Mouse (Mus musculus) ES-E14 (cell line): ENCODE measurements around the gene Col24a1. TPM values are rescaled to one million over a fixed set of nuclear protein-coding genes. Genes with fewer than 3 reads are reported as not detected.

Source experiments
- DNase-seq: peaks from one replicate; pipeline ENCODE4 v3.0.0-alpha.2; 2013; ENCODE audit warnings: low read depth, low spot score
- H3K27ac ChIP-seq: 2 replicates; pipeline ENCODE4 v1.5.1; 2012; ENCODE audit warnings: low read depth, mild to moderate bottlenecking, low read length, moderate library complexity, mixed read lengths; ENCODE audit not compliant: poor library complexity, insufficient read depth, severe bottlenecking
- H3K36me3 ChIP-seq: 2 replicates; pipeline ENCODE4 v1.6.1; 2012; ENCODE audit warnings: mild to moderate bottlenecking, low read length, moderate library complexity, mixed read lengths; ENCODE audit not compliant: control insufficient read depth, poor library complexity, insufficient read depth, severe bottlenecking
- H3K4me1 ChIP-seq, 2 experiments: fragments of 150-350 bp in 1 of 2; sonication (generic) in 1 of 2; 2 replicates each; pipeline ENCODE4 v1.6.1; 2012; ENCODE audit warnings: low read length in 2 of 2, mild to moderate bottlenecking in 1 of 2, mixed read lengths in 1 of 2; ENCODE audit not compliant: control insufficient read depth in 2 of 2, insufficient read depth in 2 of 2, poor library complexity in 1 of 2
- H3K4me3 ChIP-seq, 2 experiments: fragments of 150-350 bp in 1 of 2; sonication (generic) in 1 of 2; 2 replicates each; pipeline ENCODE4 v1.5.1; 2012; ENCODE audit warnings: low read length in 2 of 2, low read depth in 1 of 2, mild to moderate bottlenecking in 1 of 2, mixed read lengths in 1 of 2; ENCODE audit not compliant: insufficient read depth in 1 of 2, poor library complexity in 1 of 2, severe bottlenecking in 1 of 2
- H3K9ac ChIP-seq: 2 replicates; pipeline ENCODE4 v1.6.1; 2012; ENCODE audit warnings: low read depth, mild to moderate bottlenecking, low read length, mixed read lengths; ENCODE audit not compliant: poor library complexity, insufficient read depth, severe bottlenecking
- H3K9me3 ChIP-seq: fragments of 150-350 bp; sonication (generic); 2 replicates; pipeline ENCODE4 v1.6.1; 2012; ENCODE audit warnings: low read depth, mild to moderate bottlenecking, low read length; ENCODE audit not compliant: control insufficient read depth, insufficient read depth
- CHD2 ChIP-seq: IDR thresholded peaks from 2 replicates; pipeline ENCODE4 v1.6.1; 2014; ENCODE audit warnings: mild to moderate bottlenecking, low read depth, low read length, inconsistent platforms
- HCFC1 ChIP-seq: IDR thresholded peaks from 2 replicates; pipeline ENCODE4 v1.6.1; 2012; ENCODE audit warnings: low read length, inconsistent platforms, borderline replicate concordance; ENCODE audit not compliant: insufficient read depth
- MAFK ChIP-seq: IDR thresholded peaks from 2 replicates; pipeline ENCODE4 v1.6.1; 2014; ENCODE audit warnings: mild to moderate bottlenecking, low read depth, low read length, inconsistent platforms; ENCODE audit not compliant: insufficient read depth
- ZC3H11A ChIP-seq: IDR thresholded peaks from 2 replicates; pipeline ENCODE4 v1.6.1; 2012; ENCODE audit warnings: low read depth, mild to moderate bottlenecking, inconsistent platforms, low read length, borderline replicate concordance
- ZNF384 ChIP-seq: IDR thresholded peaks from 2 replicates; pipeline ENCODE4 v1.6.1; 2012; ENCODE audit warnings: low read depth, low read length, inconsistent platforms
- in situ Hi-C, 2 experiments: fragments of 600-800 bp; cut with MboI; formaldehyde crosslinking; loops; one replicate each; pipeline ENCODE4 v1.15.1; 2025; ENCODE audit warnings: low sequenced_read_pairs in 2 of 2, inconsistent platforms in 1 of 2; ENCODE audit not compliant: unreplicated experiment in 2 of 2
- total RNA-seq: library from RNA; depleted of rRNA; stranded (reverse); fragments of 300-350 nt; gene quantifications from 2 replicates; pipeline ENCODE4 v1.2.3, GENCODE M21; 2012

The Col24a1 gene
- total RNA-seq, 1 experiment, result 0.09 TPM

DNA sequence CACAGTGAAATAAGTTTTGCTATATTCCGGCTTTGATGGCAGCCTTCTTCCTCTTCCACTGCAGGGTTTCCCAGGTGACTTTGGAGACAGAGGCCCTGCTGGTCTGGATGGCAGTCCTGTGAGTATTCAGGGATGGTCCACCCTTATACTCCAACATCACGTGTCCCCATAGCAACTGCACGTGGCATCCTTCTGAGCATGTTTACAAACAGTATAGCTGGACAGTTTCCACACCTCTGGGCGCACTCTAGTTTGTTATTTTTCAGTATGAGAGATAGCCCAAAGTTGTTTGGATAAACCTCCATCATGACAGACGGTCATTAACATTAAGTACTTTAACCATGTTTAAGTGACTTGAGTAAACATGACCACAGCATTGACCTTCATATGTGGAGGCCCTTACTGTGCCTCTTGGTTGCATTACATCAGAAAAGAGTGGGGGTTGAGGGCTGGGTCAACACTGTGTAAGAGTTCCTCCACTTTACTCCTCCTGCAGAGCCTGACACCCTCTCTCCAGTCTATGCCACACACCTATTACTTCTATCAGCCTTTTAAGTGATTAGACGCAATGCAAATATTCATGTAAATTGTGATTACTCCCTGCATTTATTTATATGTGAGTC is 64.7 kb downstream of the Col24a1 start:
- no peak overlapping the region for H3K4me3 ChIP-seq
- no peaks in the 10 kb centered on the region for H3K36me3 ChIP-seq
- DNase-seq, result no peak
- in situ Hi-C loops, result no loop called here
- no peak overlapping the region for H3K27ac ChIP-seq
- H3K9me3 ChIP-seq, result no peaks in the 10 kb centered on the region
- no peaks in the 10 kb centered on the region for H3K4me1 ChIP-seq
- no peak overlapping the region for H3K9ac ChIP-seq
- TF ChIP-seq CHD2 (no peak), HCFC1 (no peak), ZC3H11A (no peak), ZNF384 (no peak)

DNA sequence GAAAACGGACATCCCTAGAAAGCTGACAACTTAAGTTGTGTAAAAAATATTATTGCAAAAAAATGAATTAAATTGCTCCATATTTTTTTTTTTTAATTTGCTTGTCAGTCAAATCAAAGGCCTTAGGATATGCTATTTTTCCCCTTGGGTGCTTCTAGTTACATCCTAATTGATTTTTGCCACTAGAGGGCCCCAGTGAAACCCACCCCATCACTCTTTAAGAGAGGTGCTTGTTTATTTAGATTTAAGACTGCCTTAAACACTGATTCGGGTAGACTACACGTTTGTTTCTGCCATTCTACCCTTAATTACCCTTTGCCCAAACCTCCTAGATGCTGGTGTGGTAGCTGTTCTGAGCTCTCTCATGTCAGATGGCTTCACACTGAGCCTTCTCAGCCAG is 73.0 kb downstream of the Col24a1 start:
- DNase-seq, result peak; percentile 25
- Histone ChIP-seq H3K27ac (no peak overlapping the region), H3K9me3 (no peaks in the 10 kb centered on the region), H3K36me3 (no peaks in the 10 kb centered on the region), H3K4me1 (no peaks in the 10 kb centered on the region), H3K4me3 (no peak overlapping the region), H3K9ac (no peak overlapping the region)
- in situ Hi-C loops, result no loop called here
- TF ChIP-seq MAFK (no peak), HCFC1 (no peak), CHD2 (no peak), ZNF384 (no peak), ZC3H11A (no peak)

DNA sequence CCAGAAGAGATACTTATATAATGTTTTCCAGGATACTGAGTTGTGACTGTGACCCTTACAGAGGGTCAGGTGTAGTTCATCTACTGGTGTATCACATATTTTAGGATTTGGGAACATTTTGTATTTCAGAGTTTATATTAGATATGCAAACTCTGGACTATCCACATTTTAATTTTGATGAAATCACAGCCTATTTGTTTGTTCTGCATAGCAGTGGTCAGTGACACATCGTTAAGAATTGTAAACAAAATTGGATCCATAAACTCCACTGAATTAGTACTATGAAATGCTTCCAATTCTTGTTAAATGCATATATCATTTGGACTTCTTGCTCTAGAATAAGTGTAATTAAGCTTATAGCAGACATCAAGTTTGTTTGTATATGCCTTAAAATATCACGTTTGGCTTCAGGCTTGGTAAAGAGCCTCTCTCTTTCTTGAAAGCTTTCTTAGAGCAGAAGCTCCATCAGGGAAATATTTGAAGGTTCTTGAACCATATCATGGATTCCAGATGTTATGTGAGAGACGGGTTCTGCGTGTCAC is 75.0 kb downstream of the Col24a1 start:
- H3K9me3 ChIP-seq, result no peaks in the 10 kb centered on the region
- H3K9ac ChIP-seq, result no peak overlapping the region
- H3K4me3 ChIP-seq, result no peak overlapping the region
- H3K36me3 ChIP-seq, result no peaks in the 10 kb centered on the region
- in situ Hi-C loops, result no loop called here
- no peaks in the 10 kb centered on the region for H3K4me1 ChIP-seq
- H3K27ac ChIP-seq, result no peak overlapping the region
- no peak for TF ChIP-seq CHD2
- no peak for TF ChIP-seq ZNF384
- no peak for TF ChIP-seq MAFK
- TF ChIP-seq HCFC1, result no peak
- TF ChIP-seq ZC3H11A, result no peak
- DNase-seq, result no peak

DNA sequence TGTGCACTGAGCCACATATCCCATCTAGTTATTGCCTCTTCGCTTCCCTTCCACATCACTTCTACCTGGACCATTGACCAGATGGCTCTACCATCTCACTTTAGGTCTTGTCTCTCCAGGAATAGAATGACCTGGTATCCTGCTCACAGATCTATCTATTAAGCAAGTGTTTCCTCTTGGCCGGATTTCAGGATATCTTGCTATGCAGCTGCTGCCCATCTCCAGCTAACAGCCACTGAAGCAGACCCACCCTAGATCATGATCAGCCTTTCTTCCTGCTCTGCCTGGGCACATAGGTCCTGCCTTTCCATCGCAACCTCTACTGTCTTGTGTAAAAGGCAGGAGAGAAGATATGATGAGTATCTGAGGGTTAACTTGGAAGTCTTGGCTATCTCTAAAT is 84.0 kb downstream of the Col24a1 start:
- TF ChIP-seq ZNF384, result no peak
- TF ChIP-seq HCFC1, result no peak
- no peak for TF ChIP-seq ZC3H11A
- no peak for TF ChIP-seq CHD2
- TF ChIP-seq MAFK, result no peak
- no peak for DNase-seq
- Histone ChIP-seq H3K36me3 (no peaks in the 10 kb centered on the region), H3K9ac (no peak overlapping the region), H3K27ac (no peak overlapping the region), H3K4me1 (no peaks in the 10 kb centered on the region), H3K9me3 (no peaks in the 10 kb centered on the region), H3K4me3 (no peak overlapping the region)
- in situ Hi-C loops, result no loop called here

DNA sequence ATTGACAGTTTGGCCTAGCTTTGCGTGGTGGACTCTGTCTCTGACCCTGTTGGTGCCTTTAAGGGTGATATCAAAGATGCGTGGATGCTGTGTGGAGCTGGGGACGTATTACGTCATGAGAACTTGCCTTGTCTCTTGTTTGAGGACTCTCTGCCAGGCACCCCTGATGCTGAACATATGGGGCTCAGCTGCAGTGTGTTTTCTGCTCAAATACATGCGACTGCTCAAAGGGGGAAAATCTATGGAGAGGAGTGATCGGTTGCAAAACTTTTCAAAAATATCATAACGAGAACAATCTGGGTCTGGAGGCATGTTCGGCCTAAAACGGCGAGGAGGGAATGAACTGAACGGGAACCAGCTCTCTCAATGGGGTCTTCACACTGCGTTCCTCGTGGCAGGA is 90.8 kb downstream of the Col24a1 start:
- in situ Hi-C loops, result no loop called here
- Histone ChIP-seq H3K9me3 (no peaks in the 10 kb centered on the region), H3K9ac (no peak overlapping the region), H3K36me3 (no peaks in the 10 kb centered on the region), H3K4me1 (no peaks in the 10 kb centered on the region), H3K4me3 (no peak overlapping the region), H3K27ac (no peak overlapping the region)
- DNase-seq, result no peak
- no peak for TF ChIP-seq CHD2
- TF ChIP-seq HCFC1, result no peak
- TF ChIP-seq ZNF384, result no peak
- no peak for TF ChIP-seq ZC3H11A
- no peak for TF ChIP-seq MAFK
